Mouse (Mus musculus): ENCODE results near the gene Kcnj6.

Gene Kcnj6

DNA sequence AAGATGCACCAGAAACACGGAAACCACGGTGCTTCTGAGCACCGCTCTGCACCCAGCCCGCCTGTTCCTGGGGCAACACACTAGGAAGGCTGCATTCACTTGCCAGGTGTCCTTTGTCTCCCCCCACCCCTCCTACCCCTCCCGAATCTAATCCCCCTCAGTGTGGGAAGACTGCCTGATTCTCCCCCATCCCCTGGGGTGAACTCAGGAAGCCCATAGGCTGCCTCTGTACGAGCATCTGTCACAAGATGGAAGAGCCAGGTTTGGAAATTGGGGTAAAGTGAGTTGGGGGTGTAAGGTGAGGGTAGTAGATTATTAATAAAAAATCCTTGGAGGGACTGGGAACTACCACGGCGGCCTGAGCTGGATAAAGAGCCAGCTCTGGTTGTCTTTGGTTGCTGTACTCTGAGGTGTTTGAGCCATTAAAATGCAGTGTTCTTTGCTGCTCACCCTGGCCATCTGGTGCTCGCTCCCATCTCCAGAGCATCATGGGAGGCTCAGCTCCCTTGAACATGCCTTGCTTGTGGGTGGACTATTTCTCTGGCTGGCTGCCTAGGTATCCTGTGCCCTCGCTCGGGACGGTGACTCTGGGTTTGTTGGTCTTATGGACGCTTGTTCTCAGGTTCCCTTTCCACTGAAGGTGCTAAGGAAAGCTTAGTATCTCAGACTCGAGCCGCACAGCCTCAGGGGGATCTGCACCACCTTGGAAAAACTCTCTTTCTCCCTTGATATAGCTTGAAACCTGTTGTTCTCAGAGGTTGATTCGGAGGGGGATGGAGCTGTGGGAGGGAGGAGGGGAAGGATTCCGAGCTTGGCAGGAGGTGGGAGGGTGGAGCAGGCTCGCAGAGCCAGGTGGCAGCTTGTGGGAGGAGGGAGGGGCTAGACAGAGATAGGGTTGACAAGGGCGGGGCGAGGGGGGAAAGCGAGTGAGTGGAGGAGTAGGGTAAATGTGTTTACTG lies 65.9 kb downstream of the Kcnj6 start:
- no peak for DNase-seq

DNA sequence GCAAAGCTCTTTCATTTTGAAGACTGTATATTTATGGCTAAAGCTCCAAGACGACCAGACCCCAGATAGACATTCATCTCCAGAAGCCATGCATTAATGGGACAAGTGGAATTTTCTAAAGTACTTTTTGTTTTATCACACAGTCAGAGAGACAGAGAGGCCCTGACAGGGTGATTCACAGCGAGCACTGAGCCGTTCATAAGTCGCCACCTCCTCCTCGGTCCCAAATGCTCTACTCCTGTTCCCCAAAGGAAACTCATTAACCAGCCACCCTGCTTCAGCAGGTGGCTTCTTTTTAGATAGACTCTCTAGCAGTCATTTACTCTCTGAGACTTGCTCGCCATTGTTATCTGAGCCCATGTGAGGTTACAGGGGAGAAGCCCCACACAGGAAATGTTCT lies 72.1 kb downstream of the Kcnj6 start:
- no peak for DNase-seq

DNA sequence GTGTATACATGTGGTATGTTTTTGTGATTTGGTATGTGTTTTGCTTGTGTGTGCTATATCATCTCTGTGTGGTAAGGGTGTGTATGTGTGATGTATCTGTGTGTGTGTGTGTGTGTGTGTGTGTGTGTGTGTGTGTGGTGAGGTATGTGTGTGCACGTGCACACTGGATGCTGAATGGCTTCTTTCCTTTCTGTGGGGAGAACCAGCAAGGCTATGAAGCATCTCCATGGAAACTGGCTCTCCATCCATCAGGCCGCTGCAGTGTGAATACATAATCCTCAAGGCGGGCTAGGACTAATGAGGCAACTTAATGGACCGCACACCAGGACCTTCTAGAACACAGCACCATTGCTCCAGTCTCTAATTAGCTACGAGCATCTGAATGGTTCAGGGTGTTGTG lies 78.3 kb downstream of the Kcnj6 start:
- no peak for DNase-seq

DNA sequence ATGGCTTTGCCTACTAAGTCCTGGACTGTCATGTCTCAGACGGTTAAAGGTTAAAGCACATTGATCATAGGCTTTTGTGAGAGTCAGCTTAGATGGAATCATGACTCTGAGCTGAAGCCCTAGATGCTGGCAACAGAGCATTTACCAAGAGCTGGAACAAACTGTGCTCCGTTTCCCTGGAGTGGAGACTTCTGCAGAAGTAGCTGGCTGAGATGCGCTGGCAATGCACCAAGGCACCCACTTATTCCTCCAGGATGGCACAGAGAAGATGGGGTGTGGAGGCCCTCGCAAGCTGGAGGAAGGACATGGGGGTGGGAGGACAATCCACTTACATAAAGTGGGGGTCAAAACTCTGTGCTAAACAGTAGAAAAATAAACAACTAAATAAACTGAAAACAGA lies 91.5 kb downstream of the Kcnj6 start:
- DNase-seq, result no peak

DNA sequence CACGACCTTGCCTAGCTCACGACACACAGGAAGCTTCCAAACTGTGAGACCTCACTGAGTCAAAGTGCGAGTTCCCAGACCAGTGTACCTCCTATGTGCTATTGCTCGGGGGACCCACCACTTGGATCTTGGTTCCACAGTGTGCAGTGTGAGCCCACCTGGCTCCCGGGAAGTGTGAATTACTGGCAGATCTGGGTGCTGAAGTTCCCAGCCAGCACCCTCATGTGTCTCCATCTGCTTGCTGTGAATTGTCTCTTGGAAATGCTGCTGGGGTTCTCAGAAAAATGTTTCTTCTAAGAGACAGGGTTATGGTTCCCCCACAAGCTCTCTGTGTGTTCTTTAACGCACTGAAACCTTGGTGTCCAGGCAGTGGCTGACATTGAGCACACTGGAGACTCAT lies 98.7 kb downstream of the Kcnj6 start:
- DNase-seq, result no peak

DNA sequence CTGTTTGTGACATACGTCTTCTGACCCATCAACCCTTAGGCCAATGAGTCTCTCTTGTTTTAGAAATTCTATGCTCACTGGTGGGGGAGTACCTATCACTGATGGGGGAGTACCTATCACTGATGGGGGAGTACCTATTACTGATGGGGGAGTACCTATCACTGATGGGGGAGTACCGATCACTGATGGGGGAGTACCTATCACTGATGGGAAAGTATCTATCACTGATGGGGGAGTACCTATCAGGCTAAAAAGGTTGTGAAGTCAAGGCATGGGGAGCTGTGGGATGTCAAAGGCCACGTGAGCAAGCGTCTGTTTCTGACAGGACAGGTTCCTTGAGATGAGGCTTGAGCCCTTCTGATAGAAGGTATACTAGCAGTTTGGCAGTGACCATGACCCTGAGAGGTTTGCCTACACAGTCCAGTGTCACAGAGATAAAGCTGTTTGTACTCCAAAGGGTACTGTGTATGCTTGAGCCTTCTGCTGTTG lies 105.3 kb downstream of the Kcnj6 start:
- DNase-seq, result no peak

DNA sequence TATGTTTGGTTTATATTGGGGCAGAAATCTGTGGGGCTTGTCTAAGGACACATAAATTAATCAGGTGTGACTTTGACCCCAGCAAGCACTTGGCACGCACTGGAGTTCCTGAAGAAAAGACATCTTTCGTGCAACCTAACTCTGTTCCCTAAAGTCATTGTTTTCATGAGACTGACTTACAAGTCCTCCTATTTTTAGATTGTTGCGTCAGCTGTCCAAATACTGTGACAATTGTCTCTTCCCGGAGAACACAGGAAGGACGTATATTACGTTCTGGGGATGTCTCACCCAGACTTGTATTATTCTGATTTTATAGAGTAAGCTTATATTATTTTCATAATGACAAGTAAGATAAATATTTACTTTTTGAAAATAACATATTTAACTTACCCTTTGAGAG lies 106.9 kb downstream of the Kcnj6 start:
- no peak for DNase-seq

DNA sequence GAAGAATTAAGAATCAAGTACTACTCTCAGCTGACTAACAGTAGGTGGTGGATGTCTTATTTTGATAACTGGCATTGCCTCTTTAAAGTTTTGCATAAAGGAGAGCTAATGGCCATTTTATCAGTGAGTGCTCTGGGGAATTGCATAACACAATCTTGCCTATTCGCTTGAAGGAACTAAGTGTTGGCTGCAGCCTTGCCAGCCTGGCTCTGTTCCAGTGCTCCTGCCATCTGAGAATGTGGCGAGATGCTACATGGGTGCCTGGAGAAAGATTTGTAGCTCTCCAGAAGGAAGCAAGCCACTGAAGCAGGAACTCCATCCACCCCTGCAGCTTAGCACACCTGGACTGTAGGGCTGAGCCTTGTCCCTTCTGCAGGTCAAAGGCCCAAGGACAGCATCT lies 107.4 kb downstream of the Kcnj6 start:
- DNase-seq, result peak; percentile 3

DNA sequence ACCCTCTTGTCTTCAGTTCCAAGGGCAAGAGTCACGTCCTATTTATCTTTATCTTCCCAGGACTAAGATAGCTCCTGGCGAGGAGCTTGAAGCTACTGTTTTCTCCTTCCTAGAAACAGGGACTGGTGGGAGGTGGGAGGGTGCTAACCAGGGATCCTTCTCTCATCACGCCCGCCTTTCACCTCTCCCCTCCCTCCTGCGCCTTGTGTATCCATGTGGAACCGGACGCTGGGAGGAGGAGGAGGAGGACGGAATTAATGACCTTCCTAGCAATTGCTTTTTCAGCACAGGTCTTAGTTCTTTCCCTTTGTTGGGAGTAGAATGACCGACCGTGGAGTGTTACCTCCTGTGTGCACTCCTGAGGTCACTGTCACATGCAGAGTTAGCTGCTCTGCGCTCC lies 108.9 kb downstream of the Kcnj6 start:
- no peak for DNase-seq

DNA sequence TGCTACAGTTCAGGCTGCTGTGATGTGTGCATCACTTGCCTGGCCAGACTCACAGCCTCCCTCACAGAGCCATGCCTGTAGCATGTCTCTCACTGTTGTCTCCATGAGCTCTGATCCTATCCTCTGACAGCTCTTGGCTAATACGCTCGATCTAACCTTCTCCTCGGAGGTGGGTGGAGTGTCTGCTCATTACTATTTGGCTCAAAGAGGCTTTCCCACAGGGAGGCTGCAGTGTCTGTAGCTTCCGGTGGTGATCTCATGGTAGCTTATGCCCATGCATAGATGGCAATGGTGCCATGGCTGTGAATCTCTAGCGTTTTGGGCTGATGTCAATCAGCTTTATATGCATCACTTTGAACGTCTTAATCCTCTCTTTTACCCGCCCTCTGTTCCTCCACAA lies 111.1 kb downstream of the Kcnj6 start:
- no peak for DNase-seq

DNA sequence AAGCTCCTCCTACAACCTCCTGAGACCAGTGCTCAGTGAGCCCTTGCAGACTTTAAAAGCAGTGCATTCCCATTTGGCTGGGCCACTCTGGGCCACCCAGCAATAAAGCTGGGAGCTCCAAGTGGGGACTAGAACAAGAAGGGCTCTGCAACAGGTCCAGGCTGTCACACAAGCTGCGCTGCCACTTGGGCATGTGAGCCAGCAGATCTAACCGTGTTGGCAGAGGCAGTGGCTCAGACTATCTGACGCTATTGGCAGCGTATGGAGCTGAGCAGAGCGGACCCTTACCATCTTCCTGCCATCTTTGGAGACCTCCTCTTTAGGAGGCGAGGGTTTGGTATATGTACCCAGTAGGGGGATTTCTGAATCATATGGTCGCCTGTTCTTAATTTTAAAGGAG lies 112.4 kb downstream of the Kcnj6 start:
- no peak for DNase-seq

DNA sequence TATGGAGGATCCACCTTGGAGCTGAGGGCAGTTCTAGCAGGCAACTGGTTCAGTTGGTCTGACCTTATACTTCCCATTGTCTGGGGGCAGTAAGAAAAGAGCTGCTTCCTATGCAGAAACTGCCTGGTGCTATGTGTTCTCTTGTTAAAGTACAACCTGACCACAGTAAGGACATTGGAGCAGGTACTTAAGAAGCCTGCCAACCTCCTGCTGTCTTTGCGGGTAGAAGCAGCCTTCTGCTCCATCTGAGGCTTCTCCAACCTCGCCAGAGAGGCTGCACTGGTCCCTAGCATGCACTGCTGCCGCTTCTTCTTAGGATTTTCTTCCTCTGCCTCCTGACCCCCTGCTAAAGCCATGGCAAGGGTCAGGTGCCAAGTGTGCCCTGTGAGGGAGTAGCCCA lies 113.6 kb downstream of the Kcnj6 start:
- no peak for DNase-seq

DNA sequence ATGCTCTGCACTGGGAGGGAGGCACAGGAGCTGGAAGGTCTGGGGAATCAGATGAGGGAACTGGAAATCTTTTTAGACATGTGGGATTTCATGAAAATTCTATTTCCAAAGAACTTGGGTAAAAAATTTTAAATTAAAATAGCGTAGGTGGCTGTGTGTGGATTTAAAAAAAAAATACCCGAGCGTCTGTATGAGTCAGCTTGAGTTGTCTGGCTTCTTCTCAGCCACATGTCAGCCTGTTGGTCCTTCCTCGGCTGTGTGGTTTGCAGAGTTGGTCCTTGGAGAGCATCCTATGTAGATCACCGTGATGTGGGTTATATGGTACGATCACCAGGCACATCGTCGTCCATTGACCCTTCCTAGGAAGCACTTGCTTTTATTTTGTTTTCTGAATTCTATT lies 114.3 kb downstream of the Kcnj6 start:
- DNase-seq, result no peak

DNA sequence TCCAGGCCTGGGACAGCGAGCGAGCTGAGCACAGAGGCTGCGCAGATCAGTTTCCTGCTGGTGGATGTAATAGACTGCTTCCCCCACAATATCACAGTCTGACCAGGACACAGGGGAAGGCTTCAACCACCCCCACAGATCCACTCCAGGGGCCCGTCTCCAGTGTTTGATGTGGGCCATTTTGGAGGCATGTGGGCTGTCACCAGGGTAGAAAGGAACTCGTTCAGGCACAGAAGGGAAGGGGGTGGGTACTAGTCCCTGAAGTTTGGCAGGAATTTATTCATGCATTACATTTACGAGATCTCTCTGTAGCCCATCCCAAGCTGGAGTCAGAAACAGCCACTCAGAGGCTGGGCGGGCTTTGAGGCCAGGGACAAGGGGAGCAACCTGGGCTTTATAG lies 115.4 kb downstream of the Kcnj6 start:
- DNase-seq, result no peak

DNA sequence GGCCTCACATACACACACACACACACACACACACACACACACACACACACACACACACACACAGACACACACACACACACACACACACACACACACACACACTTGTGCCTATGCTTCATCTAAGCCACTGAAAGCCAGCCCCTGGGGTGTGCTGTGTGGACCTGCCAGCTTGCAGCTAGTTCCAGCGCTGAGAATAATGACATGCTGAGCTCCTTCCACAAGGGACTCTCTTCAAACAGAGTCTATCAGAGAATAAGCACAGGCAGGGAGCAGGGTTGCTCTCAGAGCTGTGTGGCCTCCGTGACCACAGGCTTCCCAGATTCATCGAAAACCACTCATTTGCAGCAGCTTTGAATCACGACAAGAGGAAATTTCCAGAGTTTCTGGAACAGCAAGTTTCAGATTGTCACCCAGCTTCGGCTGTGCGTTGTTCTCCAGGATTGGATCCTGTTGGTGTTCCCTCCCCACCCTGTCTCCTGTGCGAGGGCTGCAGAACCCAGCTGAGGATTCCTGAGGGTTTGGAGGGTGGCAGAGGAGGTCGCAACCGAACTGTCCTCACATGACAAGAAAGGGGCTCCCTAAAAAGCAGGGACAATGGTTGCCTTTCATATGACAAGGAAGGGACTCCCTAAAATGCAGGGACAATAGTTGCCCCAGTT lies 124.8 kb downstream of the Kcnj6 start:
- no peak for DNase-seq

DNA sequence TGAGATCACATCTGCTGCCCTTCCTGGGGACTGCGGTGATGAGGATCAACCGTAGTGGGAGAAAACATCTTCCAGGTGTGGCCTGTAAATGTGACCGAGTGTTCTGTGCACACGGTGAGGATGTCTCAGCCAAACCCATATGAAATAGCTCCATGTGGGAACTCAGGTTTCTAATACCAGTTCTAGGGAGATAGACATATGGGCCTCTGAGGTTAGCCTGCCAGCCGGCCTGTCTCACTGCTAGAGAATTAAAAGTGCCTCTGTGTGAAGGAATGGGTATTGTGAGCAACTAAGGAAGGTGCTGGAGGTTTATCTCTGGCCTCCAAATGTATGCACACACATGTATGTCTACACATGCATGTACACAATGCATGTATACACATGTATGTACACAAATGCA lies 129.1 kb downstream of the Kcnj6 start:
- DNase-seq, result no peak

DNA sequence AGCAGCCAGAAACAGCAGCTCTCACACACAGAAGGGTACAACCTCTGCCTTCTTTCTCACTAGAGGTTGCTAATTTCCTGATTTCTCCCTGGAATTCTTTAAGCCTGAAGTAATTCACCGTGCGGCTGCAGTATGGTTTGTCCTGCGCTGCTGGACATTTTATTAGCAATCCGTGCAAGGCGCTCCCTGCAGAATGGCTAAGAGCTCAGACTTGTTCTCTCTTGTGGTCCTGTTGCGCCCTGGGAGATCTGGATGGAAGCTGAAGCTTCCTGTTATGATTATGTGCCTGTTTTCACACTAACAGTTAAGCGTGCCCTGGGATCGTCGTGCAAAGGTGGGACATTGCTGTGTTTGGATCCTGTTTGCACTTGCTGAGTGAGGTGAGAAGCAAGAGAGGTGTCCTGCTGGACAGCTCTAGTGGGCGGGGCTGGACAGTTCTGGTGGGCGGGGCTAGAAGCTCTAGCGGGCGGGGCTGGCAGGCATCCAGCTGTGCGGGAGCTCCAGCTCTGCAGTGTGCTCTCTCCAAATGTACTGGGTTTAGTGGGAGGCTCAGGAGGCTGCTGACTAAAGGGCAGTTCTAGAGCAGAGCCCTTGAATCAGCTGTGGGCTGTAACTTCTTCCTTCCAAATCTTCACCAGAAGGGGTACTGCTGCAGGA lies 131.1 kb downstream of the Kcnj6 start:
- peak; percentile 7 for DNase-seq

DNA sequence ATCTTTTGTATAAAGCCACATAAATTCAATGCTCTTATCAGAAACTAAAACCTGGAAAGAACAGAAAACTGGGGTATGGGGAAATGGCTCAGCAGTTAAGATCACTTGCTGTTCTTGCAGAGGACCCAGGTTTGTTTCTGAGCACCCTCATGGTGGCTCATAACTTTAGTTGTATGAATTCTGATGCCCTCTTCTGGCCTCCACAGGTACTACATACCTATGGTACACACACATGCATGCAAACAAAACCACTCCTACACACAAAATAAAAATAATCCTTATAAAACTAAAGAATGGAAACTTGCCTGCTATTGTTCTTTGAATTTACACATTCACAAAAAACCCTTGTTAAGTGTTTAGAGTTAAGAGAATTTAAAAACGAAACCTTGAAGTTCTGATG lies 131.7 kb downstream of the Kcnj6 start:
- DNase-seq, result no peak

DNA sequence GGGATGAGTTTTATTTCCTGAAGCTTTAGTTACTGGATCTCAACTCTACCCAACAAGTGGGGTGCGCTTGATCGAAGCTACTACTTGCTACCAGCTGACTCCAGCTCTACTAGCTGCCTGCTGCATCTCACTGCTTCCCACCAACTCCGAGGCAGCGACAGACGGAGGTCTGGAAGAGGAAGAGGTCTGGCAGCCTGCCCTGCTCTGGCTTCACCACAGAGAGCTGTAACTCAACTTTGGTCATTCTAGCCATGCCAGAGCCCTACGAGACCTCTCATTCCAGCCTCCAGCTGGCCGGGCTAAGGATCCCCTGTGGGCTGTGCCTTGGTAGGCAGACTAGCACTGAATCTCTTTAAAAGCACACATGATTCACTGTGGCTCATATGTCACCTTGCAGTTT lies 132.4 kb downstream of the Kcnj6 start:
- DNase-seq, result no peak

DNA sequence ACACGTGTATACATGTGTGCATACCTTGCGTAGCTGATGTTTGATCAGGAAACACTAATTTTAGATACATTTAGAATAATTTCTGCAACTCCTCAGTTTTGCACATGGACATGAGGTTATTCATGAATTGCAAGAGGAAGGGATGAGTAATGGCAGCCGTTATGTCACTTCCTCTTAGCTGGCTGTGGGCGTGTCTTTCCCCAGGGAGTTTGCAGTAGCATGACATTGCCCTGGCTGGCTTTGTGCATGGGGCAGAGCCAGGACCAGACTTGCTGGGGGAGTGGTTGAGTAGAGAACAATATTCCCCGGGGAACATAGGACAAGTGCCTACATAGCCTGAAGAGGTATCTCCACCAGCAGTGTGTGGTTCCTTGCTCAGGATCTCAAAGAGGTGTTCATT lies 134.0 kb downstream of the Kcnj6 start:
- no peak for DNase-seq

DNA sequence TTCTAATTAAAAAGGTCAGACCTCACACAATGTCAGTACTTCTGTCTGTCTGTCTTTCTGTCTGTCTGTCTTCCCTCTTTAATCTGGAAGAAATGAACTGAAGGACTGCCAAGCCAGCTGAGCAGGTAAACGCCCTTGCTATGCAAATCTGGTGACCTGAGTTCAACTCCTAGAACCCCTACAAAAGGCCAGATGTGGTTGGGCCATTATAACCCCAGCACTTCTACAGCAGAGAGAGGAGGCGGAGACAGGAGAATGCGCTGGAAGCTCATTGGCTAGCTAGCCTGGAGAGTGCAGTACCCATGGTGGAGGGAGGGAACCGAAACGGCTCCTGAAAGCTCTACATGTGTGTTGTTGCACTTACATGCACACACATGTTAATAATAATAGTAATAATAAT lies 141.5 kb downstream of the Kcnj6 start:
- DNase-seq, result no peak

DNA sequence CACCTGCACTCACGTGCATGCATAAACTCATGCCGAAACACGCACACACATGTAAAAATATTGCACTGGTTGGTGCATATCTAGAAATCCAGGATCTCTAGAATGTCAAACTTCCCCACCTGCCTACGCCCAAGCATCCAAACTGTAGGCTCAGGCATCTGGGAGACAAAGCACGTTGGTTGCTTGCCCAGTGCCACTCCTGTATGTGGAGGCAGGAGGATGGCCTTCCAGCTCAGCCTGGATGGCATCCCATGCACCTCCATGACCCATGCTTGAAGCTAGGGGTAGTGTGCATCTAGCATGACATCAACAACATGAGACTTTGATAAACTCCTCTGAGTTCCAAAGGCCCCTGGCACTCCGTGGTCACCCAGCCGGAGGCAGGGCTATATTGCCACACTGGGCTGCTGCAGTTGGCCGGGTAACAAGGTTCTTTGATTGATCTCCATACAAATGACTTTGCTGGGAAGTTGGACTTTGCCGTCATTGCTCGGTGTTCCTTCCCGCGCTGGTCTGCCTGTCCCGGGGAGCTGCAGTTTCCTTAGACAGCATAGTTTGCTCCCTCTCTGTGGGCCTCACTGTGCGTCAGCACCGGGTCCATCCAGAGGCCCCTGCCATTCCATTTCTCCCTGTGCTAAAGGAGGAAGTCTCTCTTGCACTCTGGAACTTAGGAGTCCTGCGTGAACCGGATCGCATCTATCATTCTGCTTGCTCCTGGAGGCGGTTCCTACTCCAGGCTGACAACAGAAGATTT lies 144.9 kb downstream of the Kcnj6 start:
- DNase-seq, result no peak

DNA sequence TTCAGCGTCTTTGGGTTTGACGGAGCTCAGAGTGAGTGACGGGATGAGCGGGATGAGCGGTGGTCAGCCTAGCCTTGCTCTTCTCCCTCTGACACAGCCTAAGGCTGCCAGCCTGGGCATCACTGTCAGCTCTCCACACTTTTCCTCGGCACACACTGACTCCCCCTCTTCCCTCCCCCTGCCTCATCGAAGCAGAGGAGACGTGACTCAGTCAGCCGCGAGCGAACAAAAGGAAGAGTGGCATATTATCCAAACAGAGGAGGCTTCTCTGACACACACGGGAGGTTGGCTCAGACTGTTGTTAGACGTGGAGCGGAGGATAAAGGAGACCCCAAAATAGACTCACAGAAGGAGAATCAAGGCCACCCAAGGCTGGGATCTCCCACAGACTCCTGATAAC lies 147.1 kb downstream of the Kcnj6 start:
- no peak for DNase-seq
